21 mouse cellular contexts compared by ENCODE assay signal in genomic region chr5:81085152-81085551, GRCm38 (mm10).
DNase-seq lines count a peak whose midpoint lies in the region; ATAC-seq and TF ChIP-seq lines count a peak whose summit lies in the region.
"Had no signal": no experiment of that assay in that cellular context is flagged by ENCODE, and none has a peak within 500 bp of the region (broad histone marks: within the 10 kb centered on the region; RNA-seq: fewer than 3 reads in every experiment).

No protein-coding gene starts in this region.

- WGBS in embryonic facial prominence, embryonic 14.5 days: 51% methylated on average over 4 of the region's 4 CpGs
- 84% methylated on average over 4 of the region's 4 CpGs for WGBS in embryonic facial prominence, embryonic 10.5 days
- WGBS in kidney, postnatal 0 days: 67% methylated on average over 4 of the region's 4 CpGs

- no peak for TF ChIP-seq CTCF in kidney, postnatal 0 days (IDR thresholded peaks at IDR 0.05; ENCODE audit: low read depth)

- no peak for ATAC-seq in embryonic facial prominence, embryonic 14.5 days (ENCODE audit: low read depth)
- no peak for ATAC-seq in kidney, postnatal 0 days (replicated peaks; ENCODE audit: low FRiP score, low read depth)
- ATAC-seq: intestine, postnatal 0 days had no signal

- no peak overlapping the region for H3K9ac ChIP-seq in embryonic facial prominence, embryonic 14.5 days (ENCODE audit: low read depth, low read length)
- no peak overlapping the region for H3K9ac ChIP-seq in kidney, postnatal 0 days (ENCODE audit: low read depth, low read length)
- H3K9ac ChIP-seq: forebrain, embryonic 12.5 days; kidney, embryonic 15.5 days; limb, embryonic 15.5 days; liver, embryonic 14.5 days; lung, embryonic 15.5 days; neural tube, embryonic 15.5 days had no signal

- H3K4me2 ChIP-seq in embryonic facial prominence, embryonic 14.5 days (ENCODE audit: low read depth, low read length): no peak overlapping the region
- no peak overlapping the region for H3K4me2 ChIP-seq in kidney, postnatal 0 days (ENCODE audit: low read length)
- H3K4me2 ChIP-seq: forebrain, embryonic 12.5 days; kidney, embryonic 15.5 days; limb, embryonic 15.5 days; lung, embryonic 15.5 days; neural tube, embryonic 15.5 days had no signal

- no peaks in the 10 kb centered on the region for H3K9me3 ChIP-seq in embryonic facial prominence, embryonic 14.5 days (ENCODE audit: control insufficient read depth, low read length)
- no peaks in the 10 kb centered on the region for H3K9me3 ChIP-seq in embryonic facial prominence, embryonic 10.5 days
- H3K9me3 ChIP-seq in kidney, postnatal 0 days (replicated peaks; ENCODE audit: low read length): no peaks in the 10 kb centered on the region
- H3K9me3 ChIP-seq: forebrain, embryonic 12.5 days; kidney, embryonic 15.5 days; limb, embryonic 15.5 days; lung, embryonic 15.5 days; neural tube, embryonic 15.5 days had no signal

- H3K27ac ChIP-seq in embryonic facial prominence, embryonic 14.5 days (replicated peaks; ENCODE audit: low read depth, low read length): no peak overlapping the region
- H3K27ac ChIP-seq in embryonic facial prominence, embryonic 10.5 days (replicated peaks): no peak overlapping the region
- no peak overlapping the region for H3K27ac ChIP-seq in kidney, postnatal 0 days
- H3K27ac ChIP-seq: forebrain, embryonic 12.5 days; kidney, embryonic 15.5 days; limb, embryonic 15.5 days; liver, embryonic 14.5 days; lung, embryonic 15.5 days; neural tube, embryonic 15.5 days had no signal

- H3K4me3 ChIP-seq in embryonic facial prominence, embryonic 14.5 days (ENCODE audit: low read depth, low read length): no peak overlapping the region
- no peak overlapping the region for H3K4me3 ChIP-seq in embryonic facial prominence, embryonic 10.5 days
- no peak overlapping the region for H3K4me3 ChIP-seq in kidney, postnatal 0 days (replicated peaks; ENCODE audit: low read depth, low read length)
- H3K4me3 ChIP-seq: forebrain, embryonic 12.5 days; kidney, embryonic 15.5 days; limb, embryonic 15.5 days; lung, embryonic 15.5 days; neural tube, embryonic 15.5 days had no signal

- intact Hi-C loops in gastrocnemius, postnatal 14 days (cut with DNase I; ENCODE audit: low total_unique reads): no loop called here

- H3K4me1 ChIP-seq in embryonic facial prominence, embryonic 14.5 days (ENCODE audit: control insufficient read depth, insufficient read depth, low read length): peaks cover 7% of the 10 kb centered on the region; the same call in 1 of the 2 replicates
- H3K4me1 ChIP-seq in embryonic facial prominence, embryonic 10.5 days: no peaks in the 10 kb centered on the region
- H3K4me1 ChIP-seq in kidney, postnatal 0 days (replicated peaks; ENCODE audit: insufficient read depth, low read length): no peaks in the 10 kb centered on the region
- H3K4me1 ChIP-seq: forebrain, embryonic 12.5 days; kidney, embryonic 15.5 days; limb, embryonic 15.5 days; lung, embryonic 15.5 days had no signal

- H3K36me3 ChIP-seq in embryonic facial prominence, embryonic 14.5 days (ENCODE audit: control insufficient read depth, insufficient read depth, low read length): no peaks in the 10 kb centered on the region
- H3K36me3 ChIP-seq in embryonic facial prominence, embryonic 10.5 days (replicated peaks): no peaks in the 10 kb centered on the region
- no peaks in the 10 kb centered on the region for H3K36me3 ChIP-seq in kidney, postnatal 0 days (ENCODE audit: insufficient read depth, low read length)
- H3K36me3 ChIP-seq: forebrain, embryonic 12.5 days; kidney, embryonic 15.5 days; limb, embryonic 15.5 days; lung, embryonic 15.5 days; neural tube, embryonic 15.5 days had no signal

- DNase-seq in embryonic facial prominence, embryonic 14.5 days (ENCODE audit: low spot score): peak; percentile 56
- DNase-seq in embryonic facial prominence, embryonic 10.5 days (ENCODE audit: low spot score): no peak
- DNase-seq in kidney, postnatal 0 days (ENCODE audit: low spot score): peak; percentile 28
- no peak for DNase-seq in kidney, adult 18-20 months
- peak; percentile 83 for DNase-seq in Muller cell, postnatal 12 days (ENCODE audit: inconsistent ontology term)
- DNase-seq in retina, embryonic 14.5 days (ENCODE audit: low spot score): peak; percentile 80
- no peak for DNase-seq in gastrocnemius, postnatal 14 days
- DNase-seq: adrenal gland, adult 8-10 months; cerebellum, adult 9-11 months; heart, postnatal 4 days; layer of hippocampus, adult 9-11 months; lung, postnatal 4 days; right cerebral cortex, postnatal 14 days; spleen, adult 18-20 months had no signal

- no peaks in the 10 kb centered on the region for H3K27me3 ChIP-seq in embryonic facial prominence, embryonic 14.5 days (replicated peaks; ENCODE audit: control insufficient read depth, insufficient read depth, low read length)
- no peaks in the 10 kb centered on the region for H3K27me3 ChIP-seq in embryonic facial prominence, embryonic 10.5 days (replicated peaks; ENCODE audit: low read depth, poor library complexity, severe bottlenecking)
- H3K27me3 ChIP-seq in kidney, postnatal 0 days (ENCODE audit: insufficient read depth, low read length): no peaks in the 10 kb centered on the region
- H3K27me3 ChIP-seq: forebrain, embryonic 12.5 days; kidney, embryonic 15.5 days; limb, embryonic 15.5 days; lung, embryonic 15.5 days; neural tube, embryonic 15.5 days had no signal

Comparison
In these comparisons a context has a peak if more than half of its experiments do, and no peak if none do; other contexts are left out.
1. DNase-seq: peak in embryonic facial prominence, embryonic 14.5 days (single experiment), kidney, postnatal 0 days (single experiment), Muller cell, postnatal 12 days (single experiment) and retina, embryonic 14.5 days (single experiment); none in embryonic facial prominence, embryonic 10.5 days (single experiment), kidney, adult 18-20 months (single experiment) and gastrocnemius, postnatal 14 days (single experiment).